Comparison of ENCODE assay signal across 7 mouse cellular contexts in the genomic region with DNA sequence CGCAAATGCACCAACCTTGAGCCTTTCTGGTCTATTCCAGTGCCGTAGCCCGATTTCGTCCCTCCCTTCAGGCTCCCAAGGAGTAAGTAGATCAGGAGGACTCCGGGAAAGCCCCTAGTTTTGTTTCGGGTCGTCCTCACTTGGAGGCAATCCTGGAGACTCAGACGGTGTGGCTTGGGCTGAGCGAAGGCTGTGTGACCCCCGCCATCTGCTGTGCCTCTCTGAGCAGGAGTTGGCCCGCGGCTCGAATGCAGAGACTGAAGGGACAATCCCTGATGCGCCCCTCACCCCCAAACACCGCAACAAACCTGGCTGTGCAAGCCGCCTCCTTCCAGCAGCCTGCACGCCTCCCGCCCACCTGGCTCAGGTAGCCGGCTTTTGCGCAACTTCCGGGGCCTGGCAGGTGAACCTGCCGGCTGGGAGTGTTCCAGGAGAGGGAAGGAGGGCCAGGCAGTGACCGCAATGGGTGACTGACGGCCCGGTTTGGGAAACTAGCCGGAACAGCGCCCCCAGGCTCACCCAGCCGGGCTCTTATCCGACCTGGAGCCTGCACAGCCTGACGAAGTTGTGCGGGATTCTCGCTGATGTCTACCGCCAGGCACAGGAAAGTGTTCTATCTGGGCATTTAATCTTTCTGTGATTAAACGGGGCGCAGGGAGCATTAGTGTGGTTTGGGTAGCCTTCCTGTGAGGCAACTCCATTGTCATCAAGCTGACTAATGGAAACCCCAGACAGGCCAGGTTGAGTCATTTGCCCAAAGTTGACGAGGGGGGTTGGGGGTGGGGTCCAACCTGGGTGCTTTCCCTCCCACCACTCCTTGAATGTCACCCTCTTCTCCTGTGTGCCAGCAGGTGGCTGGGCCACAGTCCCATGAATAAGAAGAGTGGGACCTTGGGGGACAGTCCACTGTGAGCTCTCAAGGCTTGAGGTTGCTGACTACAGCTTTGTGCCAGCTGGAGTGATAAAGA. TPM values are rescaled to one million over a fixed set of nuclear protein-coding genes. Genes with fewer than 3 reads are reported as not detected.
DNase-seq lines count a peak whose midpoint lies in the region; ATAC-seq and TF ChIP-seq lines count a peak whose summit lies in the region.

No protein-coding gene starts in this region.

- H3K27ac ChIP-seq in embryonic facial prominence, embryonic 12.5 days = peak overlapping the region; percentile 4; the same call in 1 of the 2 replicates
- peak overlapping the region; percentile 60 for H3K27ac ChIP-seq in lung, embryonic 16.5 days (ENCODE audit: low read length)
- H3K27ac ChIP-seq in small intestine, adult 2 months (ENCODE audit: insufficient read depth, low read depth, low read length) = peak overlapping the region; percentile 27

- H3K4me2 ChIP-seq in embryonic facial prominence, embryonic 12.5 days (replicated peaks) = peak overlapping the region; percentile 43
- peak overlapping the region; percentile 65 for H3K4me2 ChIP-seq in lung, embryonic 16.5 days (ENCODE audit: low read depth, low read length)

- DNase-seq in urinary bladder, adult 18-20 months (ENCODE audit: low spot score in 2 of 2) = peak; percentile 78 to 80
- no peak for DNase-seq in urinary bladder, postnatal 10 days (ENCODE audit: low spot score)
- peak; percentile 85 for DNase-seq in kidney, adult 11 months

- peak overlapping the region; percentile 26 for H3K4me3 ChIP-seq in embryonic facial prominence, embryonic 12.5 days
- peak overlapping the region; percentile 43 for H3K4me3 ChIP-seq in lung, embryonic 16.5 days (ENCODE audit: low read length)
- H3K4me3 ChIP-seq in small intestine, adult 2 months (ENCODE audit: low read depth, low read length) = peak overlapping the region; percentile 70

- no peak for TF ChIP-seq POLR2A in small intestine, adult 2 months (IDR thresholded peaks at IDR 0.05; ENCODE audit: low read depth, low read length)

- peak; percentile 18; the same call in 1 of the 2 replicates for TF ChIP-seq CTCF in small intestine, adult 2 months (IDR thresholded peaks at IDR 0.05; ENCODE audit: extremely low read depth, insufficient read length, insufficient replicate concordance, low read depth, low read length)

- no peak for ATAC-seq in embryonic facial prominence, embryonic 12.5 days (ENCODE audit: insufficient number of reproducible peaks, insufficient read depth, low FRiP score, low TSS enrichment)
- peak; percentile 26; the same call in 1 of the 2 replicates for ATAC-seq in lung, embryonic 16.5 days (ENCODE audit: low read depth)
- ATAC-seq in erythroid progenitor cell, adult 5-6 weeks (replicated peaks; ENCODE audit: low FRiP score, poor library complexity, severe bottlenecking) = no peak

- peaks cover 30% of the 10 kb centered on the region for H3K27me3 ChIP-seq in embryonic facial prominence, embryonic 12.5 days
- H3K27me3 ChIP-seq in lung, embryonic 16.5 days (ENCODE audit: control insufficient read depth, insufficient read depth, low read depth, low read length) = no peaks in the 10 kb centered on the region
- no peaks in the 10 kb centered on the region for H3K27me3 ChIP-seq in small intestine, adult 2 months (ENCODE audit: control insufficient read depth, insufficient read depth, low read length)

- WGBS in embryonic facial prominence, embryonic 12.5 days = 9% methylated on average over 36 of the region's 36 CpGs
- WGBS in lung, embryonic 16.5 days = 22% methylated on average over 36 of the region's 36 CpGs
- 9% methylated on average over 36 of the region's 36 CpGs for WGBS in small intestine, adult 2 months

- H3K9ac ChIP-seq in embryonic facial prominence, embryonic 12.5 days = 0 out of 2 replicates have a peak overlapping the region, but pooled peaks have one; percentile 20
- H3K9ac ChIP-seq in lung, embryonic 16.5 days (ENCODE audit: low read length) = peak overlapping the region; percentile 57

- no peaks in the 10 kb centered on the region for H3K9me3 ChIP-seq in embryonic facial prominence, embryonic 12.5 days
- H3K9me3 ChIP-seq in lung, embryonic 16.5 days (ENCODE audit: control insufficient read depth, low read length) = no peaks in the 10 kb centered on the region

- peaks cover 53% of the 10 kb centered on the region for H3K4me1 ChIP-seq in embryonic facial prominence, embryonic 12.5 days
- peaks cover 45% of the 10 kb centered on the region for H3K4me1 ChIP-seq in lung, embryonic 16.5 days (replicated peaks; ENCODE audit: control insufficient read depth, insufficient read depth, low read length)
- peaks cover 42% of the 10 kb centered on the region for H3K4me1 ChIP-seq in small intestine, adult 2 months (ENCODE audit: control insufficient read depth, insufficient read depth, insufficient read length, low read length)

- H3K36me3 ChIP-seq in embryonic facial prominence, embryonic 12.5 days = peaks cover 12% of the 10 kb centered on the region
- peaks cover 11% of the 10 kb centered on the region for H3K36me3 ChIP-seq in lung, embryonic 16.5 days (ENCODE audit: control insufficient read depth, insufficient read depth, low read length)
- H3K36me3 ChIP-seq in small intestine, adult 2 months (ENCODE audit: control insufficient read depth, insufficient read depth, low read length) = peaks cover 14% of the 10 kb centered on the region

RNA-seq across cellular contexts. Expression of gene Fam110a, which starts 6.1 kb away (rescaled TPM):
- polyA plus RNA-seq in embryonic facial prominence, embryonic 12.5 days (2016; fragmentation: Nextera tagmentation; extraction: Ambion mirVana) = 34.6 and 36.2 TPM in 2 replicates
- polyA plus RNA-seq in lung, embryonic 16.5 days (2015; fragmentation: Nextera tagmentation; extraction: Ambion mirVana) = 33.6 and 34.0 TPM in 2 replicates
- 10.7 and 14.0 TPM in 2 replicates for polyA plus RNA-seq in small intestine, adult 2 months (2012; rRNA removed)
- total RNA-seq in erythroid progenitor cell, adult 5-6 weeks (2015; ENCODE audit: low replicate concordance) = 1.3 and 4.7 TPM in 2 replicates
- total RNA-seq in erythroid progenitor cell, adult 5-6 weeks (2017; ENCODE audit: low replicate concordance) = 1.8 and 3.6 TPM in 2 replicates

RNA-seq across cellular contexts. Expression of gene Slc52a3, which starts 22.4 kb away (rescaled TPM):
- 1.2 TPM in 2 replicates for polyA plus RNA-seq in embryonic facial prominence, embryonic 12.5 days (2016; fragmentation: Nextera tagmentation; extraction: Ambion mirVana)
- 4.7 and 5.9 TPM in 2 replicates for polyA plus RNA-seq in lung, embryonic 16.5 days (2015; fragmentation: Nextera tagmentation; extraction: Ambion mirVana)
- 26.8 and 274 TPM in 2 replicates for polyA plus RNA-seq in small intestine, adult 2 months (2012; rRNA removed)
- total RNA-seq in erythroid progenitor cell, adult 5-6 weeks (2015; ENCODE audit: low replicate concordance) = not detected in 2 replicates
- total RNA-seq in erythroid progenitor cell, adult 5-6 weeks (2017; ENCODE audit: low replicate concordance) = 0.26 TPM in 1 of 2 replicates, not detected in the other

Comparison
In these comparisons a context has a peak if more than half of its experiments do, and no peak if none do; other contexts are left out.
1. H3K27ac ChIP-seq: peak in every context shown above with its lines; median percentile 60 in lung, embryonic 16.5 days; 27 in small intestine, adult 2 months; 4 in embryonic facial prominence, embryonic 12.5 days.